Mouse (Mus musculus) heart, embryonic 13.5 days (tissue): ENCODE data around the gene Chchd6. TPM values are rescaled to one million over a fixed set of nuclear protein-coding genes. Genes with fewer than 3 reads are reported as not detected.

Source experiments
- ATAC-seq: fragments of 200-750 bp; cut with Nextera tagmentation; 2 replicates; pipeline ENCODE4 v1.8.0; 2017; ENCODE audit warnings: moderate TSS enrichment; ENCODE audit not compliant: insufficient number of reproducible peaks, low FRiP score, low TSS enrichment; ENCODE audit errors: extremely low read depth
- H3K27ac ChIP-seq: fragments of 300-500 bp; sonication (generic); replicated peaks from 2 replicates; pipeline ENCODE4 v1.5.1; 2015; ENCODE audit warnings: moderate library complexity, mild to moderate bottlenecking, inconsistent platforms
- H3K27me3 ChIP-seq: fragments of 300-500 bp; sonication (generic); replicated peaks from 2 replicates; pipeline ENCODE4 v1.6.1; 2015; ENCODE audit warnings: mild to moderate bottlenecking, inconsistent platforms
- H3K36me3 ChIP-seq: fragments of 300-500 bp; sonication (generic); 2 replicates; pipeline ENCODE4 v1.6.1; 2015; ENCODE audit warnings: mild to moderate bottlenecking, inconsistent platforms
- H3K4me1 ChIP-seq: fragments of 300-500 bp; sonication (generic); 2 replicates; pipeline ENCODE4 v1.6.1; 2015; ENCODE audit warnings: inconsistent platforms
- H3K4me2 ChIP-seq: fragments of 300-500 bp; sonication (generic); 2 replicates; pipeline ENCODE4 v1.6.1; 2015; ENCODE audit warnings: inconsistent platforms, mild to moderate bottlenecking, moderate library complexity
- H3K4me3 ChIP-seq: fragments of 300-500 bp; sonication (generic); 2 replicates; pipeline ENCODE4 v1.5.1; 2015; ENCODE audit warnings: moderate library complexity, mild to moderate bottlenecking, inconsistent platforms
- H3K9ac ChIP-seq: fragments of 300-500 bp; sonication (generic); 2 replicates; pipeline ENCODE4 v1.6.1; 2015; ENCODE audit warnings: inconsistent platforms, mild to moderate bottlenecking, moderate library complexity
- H3K9me3 ChIP-seq: fragments of 300-500 bp; sonication (generic); 2 replicates; pipeline ENCODE4 v1.6.1; 2016; ENCODE audit warnings: inconsistent platforms
- whole genome bisulfite sequencing: fragments of 180-500 bp; shearing (Covaris S2); methylation state at CpG from one replicate; pipeline ENCODE4 v1.1.7; 2015; ENCODE audit warnings: mixed read lengths; 5-methylcytosine and 5-hydroxymethylcytosine counted together
- polyA plus RNA-seq: library from polyadenylated mRNA; unstranded; fragments of >200 nt; fragmentation: Nextera tagmentation; extraction: Ambion mirVana; gene quantifications from 2 replicates; pipeline ENCODE4 v1.2.1, GENCODE M21; 2015

Chchd6 gene
- polyA plus RNA-seq, 1 experiment from 2014 or later = 46.3 TPM

DNA sequence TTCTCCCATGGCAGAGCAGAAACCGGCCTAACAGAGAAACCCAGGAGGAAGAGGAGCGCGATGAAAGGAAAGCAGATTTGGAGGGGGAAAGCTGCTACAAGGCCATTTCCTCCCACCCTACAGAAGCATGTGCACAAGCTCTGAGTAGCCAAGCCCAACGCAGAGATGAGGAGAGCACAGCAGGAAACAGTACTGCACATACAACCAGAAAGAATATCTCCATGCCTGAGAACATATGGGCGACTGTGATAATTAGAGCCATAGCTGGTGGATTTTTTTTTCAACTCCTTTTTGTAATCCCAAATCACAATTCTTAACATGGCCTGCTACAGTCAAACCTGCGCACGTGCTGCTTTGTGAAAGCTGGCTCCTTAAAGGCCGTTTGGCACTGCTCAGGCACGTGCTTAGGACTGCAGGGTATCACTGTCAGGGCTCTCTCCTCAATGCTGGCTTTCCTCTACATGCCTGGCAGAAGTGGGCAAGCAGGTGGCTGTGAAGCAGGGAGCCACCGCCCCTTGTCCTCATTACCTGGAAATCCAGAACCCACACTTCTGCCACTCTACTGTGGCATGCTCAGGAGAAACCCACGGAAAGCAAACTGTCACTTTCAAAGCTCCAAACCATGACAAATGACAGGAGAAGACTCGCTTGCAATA is 129.3 kb downstream of the Chchd6 start:
- Histone ChIP-seq H3K9ac (no peak overlapping the region), H3K27ac (no peak overlapping the region), H3K4me1 (peaks cover 39% of the 10 kb centered on the region), H3K4me2 (no peak overlapping the region), H3K9me3 (no peaks in the 10 kb centered on the region), H3K36me3 (no peaks in the 10 kb centered on the region), H3K27me3 (no peaks in the 10 kb centered on the region), H3K4me3 (no peak overlapping the region)
- WGBS = 72% methylated on average over 12 of the region's 12 CpGs
- ATAC-seq = no peak

DNA sequence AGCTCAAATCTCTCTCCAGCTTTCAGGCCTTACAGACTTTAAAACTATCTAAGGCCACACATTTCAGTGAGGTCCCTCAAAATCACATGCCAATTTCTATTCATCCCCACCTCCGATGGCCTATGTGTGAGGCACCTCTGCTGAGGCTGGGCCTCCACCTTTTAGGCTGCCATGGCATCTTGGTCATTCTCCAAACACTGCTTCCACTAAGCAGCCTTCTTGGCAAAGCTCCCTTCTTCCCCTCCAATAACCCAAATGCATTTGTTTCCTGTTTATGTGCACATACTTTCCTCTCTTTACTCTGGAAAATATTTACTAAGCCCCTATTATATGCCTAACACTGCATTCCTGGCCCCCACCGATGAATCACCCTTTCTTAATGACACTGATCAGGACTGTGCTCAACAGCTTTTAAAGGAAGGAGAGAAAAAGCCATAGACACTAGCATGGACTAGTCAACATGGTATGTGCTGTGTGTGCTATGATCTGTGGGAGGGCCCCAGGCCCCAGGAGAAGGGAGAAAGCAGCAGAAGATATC is 133.2 kb downstream of the Chchd6 start:
- ATAC-seq = no peak
- H3K4me1 ChIP-seq = peaks cover 24% of the 10 kb centered on the region
- H3K4me3 ChIP-seq = no peak overlapping the region

DNA sequence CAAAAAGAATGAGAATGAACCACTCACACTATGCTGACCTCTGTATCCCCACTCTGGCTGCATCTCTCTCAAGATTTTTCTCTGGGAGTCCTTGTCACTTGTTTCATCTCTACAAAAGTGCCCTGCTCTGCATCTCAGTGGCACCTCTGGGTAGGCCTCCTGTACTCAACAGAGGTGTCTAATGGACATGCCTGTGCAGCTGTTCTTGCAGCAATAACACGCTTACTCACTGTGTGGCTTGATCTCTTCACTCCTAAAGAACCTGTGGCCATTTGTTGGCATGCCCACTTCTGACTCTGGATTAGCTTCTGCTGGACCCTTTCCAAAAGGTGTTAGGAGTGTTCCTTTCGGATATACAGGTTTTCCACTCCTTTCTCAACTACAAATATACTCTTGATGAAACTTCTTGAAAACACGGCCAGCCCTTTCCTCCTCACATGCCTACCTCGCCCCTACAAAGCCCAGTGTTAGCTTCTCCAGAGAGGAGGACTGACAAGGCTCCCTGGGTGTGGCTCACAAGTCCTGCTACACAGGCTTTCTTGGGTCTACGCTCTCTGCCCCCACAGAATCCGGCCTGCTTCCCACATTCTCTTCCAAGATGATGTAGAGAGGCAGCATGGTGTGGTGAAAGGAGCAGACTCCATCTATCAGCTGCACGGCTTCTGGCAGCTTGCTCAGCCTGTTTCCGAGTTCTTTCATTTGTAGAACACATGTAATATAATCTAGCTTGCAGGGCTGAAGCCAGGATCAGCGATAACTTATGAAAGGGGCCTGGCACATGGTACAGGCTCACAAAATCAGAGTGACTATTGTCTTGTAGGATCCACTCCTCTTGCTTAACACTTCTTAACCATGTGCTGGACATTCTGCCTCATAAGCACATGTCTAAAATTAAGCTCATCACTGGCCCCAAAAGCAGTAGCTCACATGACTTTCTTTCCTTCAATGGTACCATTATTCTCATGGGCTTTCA is 133.9 kb downstream of the Chchd6 start:
- no peak for ATAC-seq

More for the DNA sequence above, 133.2 kb downstream of the Chchd6 start:
- 77% methylated on average over 2 of the region's 2 CpGs for WGBS
- Histone ChIP-seq H3K4me2 (no peak overlapping the region), H3K9me3 (no peaks in the 10 kb centered on the region), H3K27ac (peak overlapping the region; percentile 45; the same call in 1 of the 2 replicates), H3K27me3 (no peaks in the 10 kb centered on the region), H3K36me3 (no peaks in the 10 kb centered on the region), H3K9ac (no peak overlapping the region)

DNA sequence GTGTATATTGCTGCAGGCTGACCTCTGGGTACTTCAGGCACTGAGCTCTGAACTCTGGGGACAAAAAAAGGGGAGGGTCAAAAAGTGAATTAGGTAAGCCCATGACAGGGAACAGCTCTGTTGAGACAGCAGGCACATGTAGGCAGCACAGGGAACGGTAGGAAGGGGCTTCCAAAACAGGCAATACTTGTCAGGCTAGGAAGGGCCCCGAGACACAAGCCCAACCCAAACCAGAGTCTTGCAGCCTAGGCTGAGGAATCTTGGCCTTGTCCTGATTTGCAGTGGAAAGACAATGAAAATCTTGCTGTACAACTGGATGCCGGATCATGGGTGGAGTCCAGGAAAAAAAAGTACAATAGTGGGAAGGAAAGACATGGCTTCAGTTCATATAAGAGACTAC is 135.8 kb downstream of the Chchd6 start:
- Histone ChIP-seq H3K4me1 (peaks cover 50% of the 10 kb centered on the region), H3K36me3 (no peaks in the 10 kb centered on the region), H3K9me3 (no peaks in the 10 kb centered on the region), H3K4me2 (no peak overlapping the region), H3K4me3 (no peak overlapping the region), H3K27ac (no peak overlapping the region), H3K9ac (no peak overlapping the region), H3K27me3 (no peaks in the 10 kb centered on the region)
- no peak for ATAC-seq
- WGBS = 68% methylated on average over 3 of the region's 3 CpGs

More for the DNA sequence above, 133.9 kb downstream of the Chchd6 start:
- Histone ChIP-seq H3K27me3 (no peaks in the 10 kb centered on the region), H3K27ac (peak overlapping the region; percentile 45; the same call in 1 of the 2 replicates), H3K9me3 (no peaks in the 10 kb centered on the region), H3K4me3 (no peak overlapping the region), H3K9ac (no peak overlapping the region), H3K4me1 (peaks cover 31% of the 10 kb centered on the region), H3K36me3 (no peaks in the 10 kb centered on the region), H3K4me2 (no peak overlapping the region)
- 56% methylated on average over 9 of the region's 9 CpGs for WGBS

DNA sequence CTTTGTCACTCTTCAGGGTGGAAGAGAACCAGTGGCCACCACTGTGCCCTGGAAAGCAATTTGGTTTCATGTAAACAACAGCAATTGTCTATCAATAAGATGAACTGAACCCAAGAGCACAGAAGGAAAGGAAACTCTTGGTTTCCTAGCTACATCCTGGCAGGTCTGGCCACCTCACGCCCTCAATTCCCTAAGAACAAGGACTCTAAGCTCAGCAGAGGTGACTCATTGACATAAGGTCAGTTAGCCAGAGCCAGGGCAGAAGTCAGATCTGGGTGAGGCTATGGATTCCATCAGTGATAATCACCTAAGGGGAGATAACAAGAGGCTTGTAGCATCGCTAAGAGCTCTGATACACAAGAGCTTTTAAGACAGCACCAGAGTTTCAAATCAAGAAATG is 137.9 kb downstream of the Chchd6 start:
- no peak for ATAC-seq
- Histone ChIP-seq H3K9me3 (no peaks in the 10 kb centered on the region), H3K27ac (no peak overlapping the region), H3K9ac (no peak overlapping the region), H3K27me3 (no peaks in the 10 kb centered on the region), H3K4me2 (no peak overlapping the region), H3K4me3 (no peak overlapping the region), H3K36me3 (no peaks in the 10 kb centered on the region), H3K4me1 (peaks cover 69% of the 10 kb centered on the region)
- WGBS = 55% methylated on average over 2 of the region's 2 CpGs

DNA sequence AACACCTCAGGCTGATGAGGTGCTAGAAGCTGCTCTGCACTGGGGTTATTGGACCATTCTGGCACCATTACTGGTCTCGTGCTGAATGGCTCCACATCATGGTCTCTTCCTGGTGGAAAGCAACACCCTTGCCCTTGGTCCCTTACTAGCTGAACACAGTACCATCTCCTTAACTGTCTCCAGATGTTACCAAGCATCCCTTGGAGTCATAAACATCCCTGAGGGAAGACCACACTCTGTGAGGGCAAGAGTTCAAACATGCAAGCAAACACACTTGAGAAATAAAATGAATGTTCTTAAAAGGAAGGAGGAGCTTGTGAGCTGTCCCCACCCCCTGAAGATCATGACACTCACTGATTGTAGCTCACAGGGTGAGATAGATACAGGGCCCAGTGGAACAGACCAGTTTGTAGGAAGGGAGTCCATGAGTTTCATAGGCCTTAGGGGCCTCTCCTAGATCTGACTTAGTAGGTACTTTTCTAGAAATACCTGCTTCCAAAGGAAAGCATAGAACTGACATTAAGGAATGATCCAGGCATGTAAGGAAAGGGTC is 139.0 kb downstream of the Chchd6 start:
- Histone ChIP-seq H3K4me2 (no peak overlapping the region), H3K9me3 (no peaks in the 10 kb centered on the region), H3K27me3 (no peaks in the 10 kb centered on the region), H3K27ac (peak overlapping the region; percentile 89), H3K4me1 (peaks cover 61% of the 10 kb centered on the region), H3K9ac (no peak overlapping the region), H3K36me3 (no peaks in the 10 kb centered on the region), H3K4me3 (no peak overlapping the region)
- 29% methylated on average over 1 of the region's 1 CpGs for WGBS
- no peak for ATAC-seq

DNA sequence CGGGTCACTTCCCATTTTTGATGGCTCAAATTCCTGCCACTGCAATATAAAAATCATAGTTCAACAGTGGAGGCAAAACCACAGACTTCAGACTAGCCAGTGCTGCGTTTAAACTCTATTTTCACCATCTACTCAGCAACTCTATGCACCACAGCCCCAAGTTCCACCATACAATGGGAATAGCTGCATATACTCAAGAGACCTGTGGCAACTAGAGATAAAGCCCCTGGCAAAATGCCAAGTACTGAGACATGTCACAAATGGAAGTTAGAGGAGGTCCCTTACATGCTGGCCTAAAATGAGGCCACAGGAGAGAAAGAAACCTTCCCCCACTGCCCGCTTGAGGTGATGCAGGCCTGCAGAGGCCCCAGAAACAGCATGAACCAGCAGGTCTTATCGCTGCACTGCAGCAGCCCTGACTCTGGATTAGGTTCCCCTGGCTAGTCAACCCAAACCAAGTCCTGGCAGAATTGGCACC is 139.9 kb downstream of the Chchd6 start:
- Histone ChIP-seq H3K4me2 (no peak overlapping the region), H3K4me3 (no peak overlapping the region), H3K9ac (no peak overlapping the region), H3K9me3 (no peaks in the 10 kb centered on the region), H3K36me3 (no peaks in the 10 kb centered on the region), H3K27me3 (no peaks in the 10 kb centered on the region), H3K4me1 (peaks cover 55% of the 10 kb centered on the region), H3K27ac (peak overlapping the region; percentile 89)
- WGBS = 25% methylated on average over 4 of the region's 4 CpGs
- ATAC-seq = peak; percentile 69; the same call in 1 of the 2 replicates

DNA sequence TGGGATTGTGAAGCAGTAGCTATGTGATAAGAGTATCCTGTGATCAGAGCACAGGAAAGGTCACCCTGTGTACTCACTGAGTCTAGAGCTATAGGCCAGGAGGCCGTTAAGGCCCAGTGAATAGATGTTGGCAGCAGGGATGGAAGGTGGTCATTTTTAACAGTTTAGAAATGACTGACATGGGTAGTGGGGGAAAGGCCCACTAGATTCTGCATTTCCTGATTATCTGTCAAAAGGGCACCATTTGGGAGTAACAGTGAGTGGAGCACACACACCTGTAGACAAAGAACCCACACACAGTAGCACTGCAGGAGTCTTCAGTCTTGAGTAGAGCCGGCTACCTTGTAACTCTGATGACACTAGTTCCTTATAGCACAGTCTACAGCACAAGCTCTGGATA is 141.0 kb downstream of the Chchd6 start:
- H3K27ac ChIP-seq = no peak overlapping the region
- ATAC-seq = no peak
- H3K4me3 ChIP-seq = no peak overlapping the region
- peaks cover 55% of the 10 kb centered on the region for H3K4me1 ChIP-seq
- WGBS = 95% methylated on average over 2 of the region's 2 CpGs
- H3K9me3 ChIP-seq = no peaks in the 10 kb centered on the region
- no peaks in the 10 kb centered on the region for H3K36me3 ChIP-seq
- no peak overlapping the region for H3K4me2 ChIP-seq
- H3K27me3 ChIP-seq = no peaks in the 10 kb centered on the region
- no peak overlapping the region for H3K9ac ChIP-seq

DNA sequence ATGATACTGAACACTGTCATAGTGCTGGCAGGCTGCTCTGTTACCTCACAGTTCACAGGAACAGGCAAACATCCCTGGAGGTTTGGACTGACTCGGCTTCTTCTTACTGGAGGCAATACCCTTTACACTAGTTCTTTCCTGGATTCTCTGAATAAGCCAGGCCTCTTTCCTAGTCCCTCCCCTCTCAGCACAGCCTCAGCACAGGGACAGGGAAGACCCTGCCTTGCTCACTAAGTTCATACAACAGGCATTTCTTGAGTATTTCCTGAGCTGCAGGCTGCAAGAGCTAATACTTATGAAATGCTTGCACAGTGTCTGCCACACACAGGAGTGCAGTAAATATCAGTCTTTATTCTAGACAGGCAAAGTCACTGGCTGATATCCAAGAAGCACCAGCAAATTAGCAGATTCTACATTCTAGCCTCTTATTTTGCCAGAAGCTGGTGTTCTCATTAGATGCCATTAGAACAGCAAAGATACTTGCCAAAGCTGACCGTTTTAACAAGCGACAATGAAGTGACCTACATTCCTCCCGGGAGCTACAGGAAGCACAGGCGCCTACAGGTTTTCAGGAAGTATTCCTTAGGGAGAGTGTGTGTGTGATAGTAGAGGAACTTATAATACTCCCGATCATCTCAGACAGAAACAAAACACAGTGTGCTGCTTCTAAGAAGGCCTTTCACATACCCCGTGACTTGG is 142.3 kb downstream of the Chchd6 start:
- no peak for ATAC-seq
- Histone ChIP-seq H3K27me3 (no peaks in the 10 kb centered on the region), H3K4me1 (peaks cover 55% of the 10 kb centered on the region), H3K9ac (0 out of 2 replicates have a peak overlapping the region, but pooled peaks have one; percentile 19), H3K4me3 (no peak overlapping the region), H3K4me2 (no peak overlapping the region), H3K27ac (peak overlapping the region; percentile 59), H3K36me3 (no peaks in the 10 kb centered on the region), H3K9me3 (no peaks in the 10 kb centered on the region)
- WGBS = 25% methylated on average over 7 of the region's 7 CpGs

DNA sequence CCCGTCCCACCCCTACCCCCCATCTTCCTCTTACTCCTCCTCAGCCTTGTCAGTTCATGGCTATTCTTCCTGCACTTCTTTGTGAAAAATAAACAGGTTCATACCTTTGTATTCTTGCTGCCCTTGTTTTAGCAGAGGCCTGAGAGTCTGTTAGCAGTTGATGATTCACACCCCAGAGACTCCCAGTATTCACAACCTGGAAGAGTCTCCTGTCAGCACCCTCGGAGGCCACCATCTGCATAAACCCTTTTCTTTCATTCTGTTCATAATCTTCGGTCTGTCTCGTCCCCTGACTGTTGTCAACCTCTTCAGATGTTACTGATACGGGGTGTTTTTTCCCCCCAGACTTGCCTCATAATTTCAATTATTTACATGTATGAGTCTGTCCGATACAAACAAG is 143.1 kb downstream of the Chchd6 start:
- no peak overlapping the region for H3K9ac ChIP-seq
- no peaks in the 10 kb centered on the region for H3K36me3 ChIP-seq
- WGBS = 73% methylated on average over 6 of the region's 6 CpGs
- no peaks in the 10 kb centered on the region for H3K27me3 ChIP-seq
- H3K27ac ChIP-seq = 0 out of 2 replicates have a peak overlapping the region, but pooled peaks have one; percentile 59
- no peak for ATAC-seq
- H3K4me1 ChIP-seq = peaks cover 51% of the 10 kb centered on the region
- no peak overlapping the region for H3K4me2 ChIP-seq
- H3K4me3 ChIP-seq = no peak overlapping the region
- H3K9me3 ChIP-seq = no peaks in the 10 kb centered on the region
